Mouse (Mus musculus) kidney, postnatal 36 days (tissue): ENCODE results near the gene Slc6a17.

Experiments
- DNase-seq, 2 experiments: peaks; one replicate each; pipeline ENCODE4 v3.0.0; 2021 to 2022; ENCODE audit warnings: mixed read lengths in 2 of 2

The Slc6a17 gene

DNA sequence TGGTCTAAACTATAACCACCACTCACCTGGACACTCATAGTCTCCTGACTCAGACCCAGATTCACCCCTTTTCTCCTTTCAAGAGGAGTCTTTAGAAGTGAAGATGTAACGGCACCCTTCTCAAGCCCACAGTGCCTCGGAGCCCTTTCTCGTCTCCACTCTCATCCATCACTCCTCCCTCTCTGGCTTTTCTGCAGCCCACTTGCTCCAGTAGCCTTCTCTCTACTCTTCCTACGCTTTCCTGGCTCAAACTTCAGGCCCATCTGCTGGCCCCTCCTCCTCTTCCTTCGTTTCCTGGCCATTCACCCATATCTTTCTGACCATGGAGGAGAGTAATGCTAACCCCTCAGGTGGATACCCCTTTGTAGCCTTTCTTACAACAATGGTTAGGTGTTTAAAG lies 3.1 kb upstream of the Slc6a17 start:
- DNase-seq, result no peak

DNA sequence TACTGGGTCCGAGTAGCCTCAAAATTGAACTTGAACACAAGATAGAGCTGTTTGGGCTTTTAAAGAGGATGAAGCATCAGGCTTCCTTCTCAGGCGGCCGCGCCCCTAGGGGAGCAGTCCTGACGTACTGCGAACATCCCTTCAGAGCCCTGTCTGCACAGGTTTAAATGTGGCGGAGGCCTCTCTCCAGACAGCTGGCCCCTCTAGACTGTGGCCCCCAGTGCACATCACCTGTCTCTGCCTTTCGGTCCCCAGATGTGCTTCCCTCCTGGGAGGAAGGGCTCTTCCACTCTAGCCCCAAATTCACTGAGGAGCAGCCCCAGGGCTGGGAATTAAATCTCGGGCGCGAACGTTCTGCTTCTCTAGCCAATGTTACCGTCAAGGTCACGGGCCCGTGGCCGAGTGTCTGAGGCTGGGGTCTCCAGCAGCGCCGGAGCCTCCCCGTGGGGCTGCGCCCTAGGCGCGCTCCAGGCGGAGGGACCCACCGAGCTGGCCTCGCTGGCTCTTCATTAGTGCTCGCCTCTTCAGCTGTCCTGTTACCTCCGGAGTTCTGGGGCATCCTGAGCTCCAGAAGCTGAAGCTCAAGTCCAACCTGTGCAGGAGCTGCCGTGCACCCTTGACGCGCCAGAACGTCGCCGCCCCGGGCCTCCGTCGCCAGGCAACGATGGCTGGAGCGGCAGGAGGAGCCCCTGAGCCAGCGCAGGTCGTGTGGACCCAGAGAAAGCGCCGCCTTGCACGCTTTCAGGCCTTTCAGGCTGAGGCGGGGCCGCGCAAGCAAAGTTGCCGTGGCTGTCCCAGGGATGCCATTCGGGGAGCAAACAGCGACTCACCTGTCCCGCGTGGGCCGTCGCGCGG lies 815 bp downstream of the Slc6a17 start:
- DNase-seq, result peak; percentile 40 to 55

DNA sequence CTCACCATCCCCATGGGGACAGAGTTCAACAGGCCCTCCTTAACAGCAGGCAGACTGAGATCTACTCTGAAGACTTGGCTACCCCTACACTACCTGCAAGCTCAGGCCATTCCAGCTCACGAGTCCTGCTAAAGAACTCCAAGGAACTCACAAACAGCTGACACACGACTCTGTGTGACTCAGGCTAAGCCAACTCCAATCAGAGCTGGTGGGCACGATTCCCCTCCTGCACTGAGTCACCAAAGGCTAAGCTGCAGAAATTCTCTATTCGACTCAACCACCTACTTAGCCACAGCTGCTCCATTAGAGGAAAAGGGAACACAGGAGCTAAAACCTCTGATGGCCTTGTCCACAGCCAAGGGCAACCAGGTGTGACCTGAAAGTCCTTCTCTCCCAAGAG lies 1.8 kb downstream of the Slc6a17 start:
- DNase-seq, result no peak

DNA sequence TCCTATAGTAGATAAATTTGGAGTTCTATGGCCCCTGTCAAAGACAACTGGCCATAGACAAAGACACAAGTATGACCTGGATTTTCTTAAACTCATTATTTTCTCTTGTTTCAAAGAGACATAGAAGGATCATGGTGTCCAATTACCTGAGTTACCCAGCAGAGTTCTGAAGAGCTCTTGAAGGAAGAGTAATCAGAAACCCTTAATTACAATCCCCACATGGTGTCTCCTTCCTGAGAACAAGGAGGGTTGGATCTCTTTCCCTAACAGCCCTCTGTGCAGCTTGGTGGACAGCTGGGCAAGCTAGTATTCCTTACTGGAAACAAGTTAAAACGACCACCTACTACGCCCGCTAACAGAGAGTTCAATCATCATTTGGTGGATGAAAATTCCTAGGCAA lies 6.4 kb downstream of the Slc6a17 start:
- no peak for DNase-seq

DNA sequence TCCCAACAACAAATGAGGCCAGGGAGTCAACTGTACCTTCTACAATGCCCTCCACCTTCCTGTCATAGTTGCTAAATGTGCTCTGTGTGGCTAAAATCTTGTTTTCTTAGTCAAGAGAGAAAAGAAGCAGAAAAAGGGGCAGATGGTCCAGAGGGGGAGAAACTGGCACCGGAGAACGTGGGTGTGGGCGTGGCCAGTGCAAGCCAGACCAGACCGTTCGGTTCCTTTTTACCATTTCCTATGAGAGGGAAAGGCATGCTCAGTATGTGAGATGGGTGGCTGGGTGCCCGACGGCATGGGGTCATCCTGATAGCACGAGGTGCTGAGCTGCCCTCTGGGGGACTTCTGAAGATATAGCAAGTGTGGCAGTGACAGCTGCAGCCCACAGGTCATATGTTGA lies 9.1 kb downstream of the Slc6a17 start:
- DNase-seq, result peak in 1 of 2 experiments; percentile 23

DNA sequence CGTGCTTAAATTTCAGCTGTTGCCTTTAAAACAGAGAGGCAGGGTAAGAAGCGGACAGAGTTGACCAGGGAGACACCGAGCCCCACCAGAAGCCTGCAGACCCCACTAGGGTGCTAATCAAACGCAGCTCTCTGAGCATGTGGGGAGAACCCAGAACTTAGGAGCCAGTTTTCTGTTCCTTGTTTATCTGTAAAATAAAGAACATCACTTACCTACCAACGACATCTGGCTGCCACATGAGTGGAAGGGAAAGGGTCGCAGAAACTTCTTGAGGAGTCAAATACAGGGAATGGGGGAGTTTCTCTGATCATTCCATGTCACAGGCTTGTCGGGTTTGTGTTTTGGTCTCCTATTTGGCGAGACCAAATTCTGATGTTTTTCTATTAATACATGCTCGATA lies 9.9 kb downstream of the Slc6a17 start:
- no peak for DNase-seq

DNA sequence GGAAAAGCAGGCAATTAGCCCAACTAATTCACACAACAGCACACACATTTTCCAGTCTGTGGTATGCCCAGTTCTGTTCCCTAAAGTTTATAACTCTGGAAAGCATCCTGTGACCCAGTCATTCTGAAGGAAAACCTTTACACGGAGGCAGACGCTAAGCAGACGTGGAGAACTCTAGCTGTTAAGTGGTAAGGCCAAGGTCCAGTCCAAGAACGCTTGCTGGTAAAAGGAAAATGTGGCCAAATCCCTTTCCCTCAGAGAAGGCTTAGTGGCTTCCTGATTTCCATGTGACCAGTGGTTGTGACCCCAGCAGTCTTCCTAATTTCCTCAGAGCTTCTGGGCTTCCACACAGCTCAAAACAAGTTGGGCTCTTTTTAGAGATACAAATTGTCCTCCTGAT lies 11.3 kb downstream of the Slc6a17 start:
- peak; percentile 45 to 64 for DNase-seq

DNA sequence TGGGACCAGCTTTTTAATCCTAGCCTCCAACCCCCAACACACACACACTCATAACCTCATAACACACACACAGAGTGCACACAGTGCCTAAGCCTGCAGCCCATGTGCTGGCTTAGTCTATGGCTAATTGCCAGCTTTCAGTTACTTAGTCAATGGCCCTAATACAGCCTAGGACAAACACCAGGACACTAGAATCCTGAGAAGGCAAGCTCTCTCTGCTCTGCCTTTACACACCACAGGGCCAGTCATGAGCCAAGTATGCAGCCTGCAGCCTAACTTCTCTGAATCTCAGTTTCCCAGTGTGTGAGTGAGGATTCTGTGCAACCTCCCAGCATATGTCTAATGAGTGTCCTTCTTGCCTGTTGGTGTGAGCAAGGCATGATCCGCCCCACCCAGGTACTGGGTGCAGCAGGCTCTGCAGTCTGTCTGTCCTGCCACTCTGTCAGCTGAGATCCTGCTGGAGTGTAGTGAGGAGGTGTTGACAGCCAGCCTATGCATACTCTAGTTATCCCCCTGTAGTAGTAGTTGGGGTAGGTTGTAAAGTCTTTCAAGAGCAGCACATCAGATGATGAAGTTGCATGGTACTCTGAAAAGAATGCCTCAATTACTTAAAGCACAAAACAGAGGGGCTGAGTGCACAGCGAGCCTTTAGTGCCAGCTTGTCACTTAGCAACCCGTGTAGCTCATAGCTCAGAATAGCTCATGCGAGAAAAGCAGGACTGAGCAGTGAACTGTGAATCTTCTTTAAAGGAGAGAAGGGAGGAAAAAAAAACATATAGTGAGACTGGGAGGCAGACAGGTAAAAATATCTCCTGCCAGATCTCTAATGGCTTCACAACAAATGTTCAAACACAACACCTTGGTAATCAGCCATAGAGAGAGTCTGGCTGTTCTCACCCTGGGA lies 12.1 kb downstream of the Slc6a17 start:
- peak; percentile 67 to 79 for DNase-seq

DNA sequence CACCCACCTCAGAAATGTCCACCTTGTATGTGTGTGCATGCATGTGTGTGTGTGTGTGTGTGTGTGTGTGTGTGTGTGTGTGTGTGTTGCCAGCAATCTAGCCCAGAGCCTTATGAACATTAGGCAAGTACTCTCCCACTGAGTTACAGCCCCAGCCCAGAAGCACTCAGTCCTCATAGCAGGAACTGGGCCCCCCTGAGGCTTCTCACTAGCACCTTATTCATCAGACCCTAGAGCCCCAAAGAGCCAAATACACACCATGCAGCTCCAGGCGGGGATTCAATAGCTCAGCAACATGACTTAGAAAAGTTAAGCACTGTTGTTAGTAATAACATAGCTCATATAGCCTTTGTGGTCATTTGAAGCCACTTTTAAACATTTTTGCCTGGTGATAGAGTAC lies 13.3 kb downstream of the Slc6a17 start:
- DNase-seq, result no peak

DNA sequence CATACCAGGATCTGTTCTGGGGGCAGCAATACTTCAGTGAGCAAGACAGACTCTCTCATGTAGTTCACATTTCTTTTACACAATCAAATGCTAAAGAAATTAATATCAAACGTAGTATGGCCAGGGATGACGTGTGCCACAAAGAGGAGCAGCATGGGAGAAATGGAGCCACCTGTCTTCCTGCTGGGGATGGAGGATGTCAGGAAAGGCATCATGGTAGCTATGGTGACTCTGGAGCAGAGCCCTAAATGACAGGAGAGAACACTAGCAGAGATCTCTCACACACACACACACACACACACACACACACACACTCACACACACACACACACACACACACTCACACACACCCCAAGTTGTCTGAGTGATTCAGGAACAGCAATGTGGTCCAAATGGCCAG lies 14.1 kb downstream of the Slc6a17 start:
- DNase-seq, result no peak

DNA sequence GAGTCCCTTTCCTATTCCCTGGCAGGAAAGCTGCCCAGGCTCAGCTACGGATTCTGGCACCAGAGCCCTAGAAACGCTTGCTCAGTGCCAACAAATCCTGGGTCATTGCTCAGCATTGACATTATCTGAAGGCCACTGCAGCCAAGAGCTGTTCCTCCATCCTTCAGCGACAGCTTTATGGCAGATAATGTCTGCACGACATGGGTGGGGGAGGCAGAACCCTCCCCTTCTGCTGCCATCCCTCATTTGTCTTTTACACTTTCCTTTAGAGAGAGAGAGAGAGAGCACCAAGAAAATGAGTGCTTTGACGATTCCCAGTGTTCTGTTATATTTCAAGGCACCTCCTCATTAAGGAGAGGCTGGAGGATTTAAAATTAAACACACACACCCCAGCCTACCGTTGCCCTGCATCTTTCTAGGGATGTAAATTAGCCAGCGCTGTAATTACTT lies 16.1 kb downstream of the Slc6a17 start:
- peak in 1 of 2 experiments; percentile 17 for DNase-seq

DNA sequence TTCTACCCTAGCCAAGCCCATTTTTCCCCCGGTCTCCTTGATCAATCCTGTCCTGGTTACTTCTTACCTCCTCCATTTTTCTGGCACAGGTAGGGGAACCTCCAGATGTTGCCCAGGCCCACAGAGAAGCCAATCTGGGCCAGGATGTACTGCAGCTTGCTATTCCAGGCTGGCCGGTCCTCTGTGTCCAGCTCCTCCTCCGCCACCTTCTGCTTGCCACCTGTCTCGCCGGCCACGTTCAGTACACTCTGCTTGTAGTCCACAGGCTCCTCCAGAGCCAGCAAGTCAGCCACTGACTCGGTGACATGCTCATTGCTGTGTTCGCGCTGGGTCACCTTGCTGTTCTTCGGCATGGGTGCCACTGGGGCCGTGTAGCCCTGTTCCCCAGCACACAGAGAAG lies 17.5 kb downstream of the Slc6a17 start:
- no peak for DNase-seq

DNA sequence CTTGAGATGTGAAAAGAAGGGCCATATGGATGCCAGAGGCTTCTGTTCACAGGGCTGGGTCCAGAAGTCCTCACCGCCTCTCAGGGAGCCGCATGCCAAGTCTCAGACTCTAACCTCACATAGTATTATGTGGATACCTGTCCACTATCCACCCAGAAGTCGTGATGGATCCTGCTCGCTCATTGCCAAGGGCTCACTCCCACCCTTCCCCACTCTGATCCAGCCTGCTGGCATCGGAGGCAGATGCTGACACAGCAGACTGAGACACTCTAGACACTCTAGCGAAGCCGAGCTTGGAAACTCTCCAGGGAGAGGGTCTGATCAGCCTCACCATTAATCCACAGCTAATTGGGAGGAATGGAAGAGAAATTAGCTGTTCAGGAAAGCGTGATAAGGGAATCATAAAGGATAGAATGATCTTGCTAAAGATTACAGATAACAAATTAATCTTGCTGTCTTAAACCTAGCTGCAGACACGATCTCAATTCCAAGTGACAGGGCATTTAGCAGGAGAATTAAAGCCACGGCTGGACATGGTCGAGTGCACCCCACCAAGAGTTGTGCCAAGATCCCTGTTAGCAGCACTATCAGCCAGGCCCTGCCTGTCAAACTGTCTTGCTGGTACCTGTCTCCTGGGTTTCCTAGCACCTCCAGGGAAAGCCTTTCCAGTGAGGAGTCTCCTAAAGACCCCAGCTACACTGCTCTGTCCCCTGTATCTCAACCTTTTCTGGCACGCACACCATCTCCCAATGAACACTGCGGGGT lies 21.6 kb downstream of the Slc6a17 start:
- DNase-seq, result peak; percentile 22 to 32

DNA sequence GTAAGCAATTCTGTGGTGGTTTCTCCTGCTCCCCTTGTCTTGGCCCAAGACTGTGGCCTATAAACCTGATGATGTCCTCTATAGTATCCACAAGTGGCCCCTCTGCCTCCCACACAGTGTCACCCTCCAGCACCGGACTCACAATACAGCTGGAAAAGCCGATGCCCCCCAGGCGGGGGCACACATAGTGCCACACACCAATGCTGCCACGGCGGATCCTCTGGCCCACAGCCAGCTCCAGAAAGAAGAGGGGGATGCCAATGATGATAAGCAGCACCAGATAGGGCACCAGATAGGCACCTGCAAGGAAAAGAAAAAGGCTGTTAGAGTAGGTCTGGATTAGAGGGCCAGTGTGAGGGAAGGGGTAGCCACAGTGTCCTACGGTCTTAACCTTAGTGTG lies 22.3 kb downstream of the Slc6a17 start:
- no peak for DNase-seq

DNA sequence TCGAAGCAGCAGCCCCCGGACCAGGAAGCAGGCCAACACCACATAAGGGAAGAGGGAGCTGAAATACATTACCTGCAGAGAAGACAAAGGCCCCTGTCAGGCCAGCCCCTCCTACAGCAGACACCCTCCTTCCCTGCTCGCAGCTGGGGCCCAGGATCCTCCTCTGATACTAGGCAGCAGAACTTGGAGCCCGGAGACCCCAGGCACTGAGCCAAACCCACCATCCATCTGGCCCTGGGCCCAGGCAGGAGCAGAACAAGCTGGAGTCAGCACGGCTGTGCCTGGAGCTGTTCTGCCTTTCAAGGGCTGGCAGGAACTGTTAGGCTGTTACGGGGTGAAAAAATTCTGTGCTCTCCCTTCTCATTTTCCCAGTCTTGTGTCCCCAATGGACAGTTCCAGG lies 26.4 kb downstream of the Slc6a17 start:
- DNase-seq, result peak; percentile 38 to 55

DNA sequence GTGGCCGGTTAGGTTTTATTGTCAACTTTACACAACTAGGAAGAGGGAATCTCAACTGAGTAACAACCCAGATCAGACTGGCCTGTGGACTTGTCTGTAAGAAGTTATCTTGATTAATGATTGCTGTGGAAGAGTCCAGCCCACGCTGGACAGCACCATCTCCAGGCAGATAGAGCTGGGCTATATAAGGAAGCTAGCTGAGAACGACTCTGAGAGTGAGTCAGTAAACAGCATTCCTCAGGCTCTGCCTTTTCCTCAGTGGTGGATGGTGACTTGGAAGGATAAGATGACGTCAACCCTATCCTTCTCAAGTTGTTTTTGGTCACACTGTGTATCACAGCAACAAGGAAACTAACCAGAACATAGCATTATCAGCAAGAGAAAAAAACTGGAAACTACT lies 29.2 kb downstream of the Slc6a17 start:
- DNase-seq, result peak in 1 of 2 experiments; percentile 20

DNA sequence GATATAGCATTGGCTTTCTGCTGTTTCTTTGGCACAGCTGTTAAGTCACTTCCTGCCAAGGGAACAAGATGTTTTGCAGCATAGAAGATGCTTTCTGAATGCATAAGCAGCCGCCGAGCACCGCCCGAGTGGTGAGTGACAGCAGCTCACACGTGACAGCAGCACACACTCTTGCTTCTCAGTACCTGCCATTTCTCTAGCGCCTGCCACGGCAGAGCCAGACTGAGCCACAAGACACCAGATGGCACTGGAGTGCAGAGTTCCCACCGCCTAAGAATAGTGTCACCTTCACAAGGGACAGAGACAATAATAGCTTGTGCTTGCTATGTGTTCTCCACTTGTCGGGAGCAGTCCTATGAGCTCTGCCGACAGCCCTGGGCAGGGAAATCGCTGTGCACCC lies 34.5 kb downstream of the Slc6a17 start:
- DNase-seq, result peak; percentile 14 to 30

DNA sequence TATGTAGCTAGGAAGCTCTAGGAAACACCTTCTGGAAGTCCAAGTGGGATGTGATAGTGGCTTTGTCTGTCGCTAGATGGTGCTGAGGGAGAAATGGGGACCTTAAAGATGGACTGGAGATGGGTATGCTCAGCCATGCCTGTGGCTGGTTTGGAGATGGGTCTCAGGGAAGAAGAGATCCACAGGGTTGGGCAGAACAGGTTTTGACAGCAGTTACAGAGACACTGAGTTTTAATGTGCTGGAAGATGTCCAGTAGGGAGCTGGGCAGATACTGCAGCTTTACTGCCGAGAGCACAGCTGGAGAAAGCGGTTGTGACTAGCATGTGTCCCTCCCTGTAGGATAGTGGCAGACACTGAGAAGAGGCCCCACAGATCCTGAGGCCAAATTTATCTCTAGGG lies 37.2 kb downstream of the Slc6a17 start:
- no peak for DNase-seq

DNA sequence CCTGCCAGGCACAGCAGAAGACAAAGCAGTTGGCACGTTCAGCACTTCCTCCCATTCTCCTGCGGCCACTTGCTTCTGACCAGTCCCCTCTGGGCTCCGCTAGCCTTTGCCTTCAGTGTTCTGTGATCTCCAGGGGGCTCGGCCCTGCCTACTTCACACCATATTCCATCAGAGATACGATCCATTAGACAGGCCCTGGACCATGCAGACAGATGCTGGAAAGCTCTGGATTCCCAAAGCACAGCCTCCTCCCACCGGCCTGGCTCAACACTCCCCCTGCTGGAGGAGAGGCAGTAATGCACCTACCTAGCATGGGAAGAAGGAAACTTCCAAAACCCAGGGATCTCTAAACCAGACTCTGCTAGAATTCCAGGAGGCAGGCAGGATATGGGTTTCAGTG lies 45.6 kb downstream of the Slc6a17 start:
- peak in 1 of 2 experiments; percentile 40 for DNase-seq

DNA sequence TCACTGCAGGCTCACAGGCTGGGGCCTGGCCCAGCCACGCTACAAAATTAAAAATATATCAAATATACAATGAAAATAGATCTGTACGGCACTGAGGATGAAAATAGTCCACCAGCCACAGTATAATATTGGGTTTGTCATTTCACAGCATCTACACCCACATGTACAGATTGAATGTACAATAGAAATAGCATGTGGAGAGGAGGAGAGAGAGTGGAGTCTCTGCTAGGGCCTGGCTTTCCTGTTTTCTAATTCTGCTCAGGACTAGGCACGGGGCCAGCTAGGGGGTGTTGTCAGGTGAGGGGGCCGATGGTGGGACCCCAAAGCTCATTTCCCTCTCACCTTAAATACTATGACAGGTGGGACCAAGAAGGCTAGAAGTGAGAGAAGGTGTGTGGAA lies 48.8 kb downstream of the Slc6a17 start:
- DNase-seq, result no peak

DNA sequence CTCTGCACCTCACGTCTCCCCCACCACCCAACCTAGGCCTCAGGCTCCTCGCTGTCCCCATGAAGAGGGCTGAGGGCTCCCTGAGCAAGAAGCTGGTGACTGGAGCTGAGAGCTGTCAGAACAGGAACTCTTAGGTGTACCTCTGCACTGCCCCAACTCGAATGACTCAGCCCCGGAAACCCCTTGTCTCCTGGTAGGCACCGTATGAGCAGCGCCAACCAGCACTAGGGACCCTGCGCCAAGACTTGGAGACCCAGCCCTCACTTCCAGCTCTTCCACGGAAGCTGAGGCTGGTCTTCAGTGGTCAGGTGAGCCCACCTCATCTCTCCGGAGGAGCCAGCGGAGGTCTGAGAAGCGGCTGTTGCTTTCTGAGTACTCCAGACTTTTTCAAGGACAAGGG lies 49.7 kb downstream of the Slc6a17 start:
- no peak for DNase-seq

DNA sequence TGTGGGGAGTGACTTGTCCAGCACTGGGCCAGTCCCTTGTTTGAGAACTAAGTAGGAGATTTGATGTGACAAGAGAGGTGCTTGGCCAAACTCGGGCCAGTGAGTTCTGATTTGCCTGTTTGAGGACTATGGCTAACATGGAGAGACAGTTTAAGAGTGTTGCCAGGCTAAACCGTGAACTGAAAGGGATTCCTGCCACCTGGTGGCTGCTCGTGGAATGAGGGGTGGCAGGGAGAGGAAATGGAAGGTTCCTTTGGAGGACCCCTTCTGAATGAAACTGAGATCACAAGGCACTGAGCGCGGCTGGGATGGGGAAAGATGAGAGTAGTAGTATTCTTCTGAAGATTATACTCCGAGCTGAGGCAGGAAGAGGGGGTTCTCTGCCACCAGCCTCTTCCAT lies 51.2 kb downstream of the Slc6a17 start:
- DNase-seq, result peak; percentile 58 to 87

DNA sequence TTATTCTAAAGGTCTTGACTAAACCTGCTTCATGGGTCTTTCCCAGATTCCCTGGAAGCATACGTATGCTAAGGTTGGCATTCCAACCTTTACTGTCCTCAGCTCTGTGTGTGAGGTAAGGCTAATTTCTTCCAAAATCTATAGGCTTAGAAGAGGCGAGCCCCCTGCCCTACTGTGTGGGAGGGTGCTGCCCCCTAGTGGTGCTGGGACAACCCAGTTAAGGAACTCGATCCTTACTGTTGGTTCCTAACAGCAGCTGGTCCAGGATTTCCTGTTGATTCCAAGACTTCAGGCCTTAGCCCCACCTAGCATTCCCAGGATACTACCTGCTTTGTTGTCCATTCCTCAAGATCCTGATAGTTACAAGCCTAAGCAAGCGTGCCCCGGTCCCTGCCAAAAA lies 55.7 kb downstream of the Slc6a17 start:
- DNase-seq, result peak; percentile 40 to 85
